Mouse (Mus musculus) midbrain, embryonic 14.5 days (tissue): ENCODE measurements at regions not wholly inside any gene's neighbourhood (a gene's known extent, or its start where the extent isn't known, plus 50 kb on each side); places are given as distances from the start of the nearest gene placed in this dataset.

Experiments used
- ATAC-seq: fragments of 200-750 bp; cut with Nextera tagmentation; 2 replicates; pipeline ENCODE4 v1.8.0; 2017; ENCODE audit warnings: moderate number of reproducible peaks, moderate library complexity; ENCODE audit not compliant: low FRiP score, low TSS enrichment
- DNase-seq: peaks from one replicate; pipeline ENCODE4 v3.0.0-alpha.2; 2015
- H3K27ac ChIP-seq: fragments of 300-500 bp; sonication (generic); replicated peaks from 2 replicates; pipeline ENCODE4 v1.5.1; 2014; ENCODE audit warnings: mild to moderate bottlenecking, low read depth, low read length, moderate library complexity
- H3K27me3 ChIP-seq: fragments of 300-500 bp; sonication (generic); 2 replicates; pipeline ENCODE4 v1.6.1; 2014; ENCODE audit warnings: low read length, control low read depth, mixed read lengths; ENCODE audit not compliant: control insufficient read depth, insufficient read depth
- H3K36me3 ChIP-seq: fragments of 300-500 bp; sonication (generic); 2 replicates; pipeline ENCODE4 v1.6.1; 2014; ENCODE audit warnings: low read length, control low read depth; ENCODE audit not compliant: control insufficient read depth, insufficient read depth
- H3K4me1 ChIP-seq: fragments of 300-500 bp; sonication (generic); 2 replicates; pipeline ENCODE4 v1.6.1; 2014; ENCODE audit warnings: mild to moderate bottlenecking, antibody characterized with exemption, low read length, control low read depth; ENCODE audit not compliant: control insufficient read depth, insufficient read depth
- H3K4me2 ChIP-seq: fragments of 300-500 bp; sonication (generic); 2 replicates; pipeline ENCODE4 v1.6.1; 2014; ENCODE audit warnings: mild to moderate bottlenecking, low read length, moderate library complexity
- H3K4me3 ChIP-seq: fragments of 300-500 bp; sonication (generic); replicated peaks from 2 replicates; pipeline ENCODE4 v1.5.1; 2014; ENCODE audit warnings: low read depth, low read length
- H3K9ac ChIP-seq: fragments of 300-500 bp; sonication (generic); replicated peaks from 2 replicates; pipeline ENCODE4 v1.6.1; 2014; ENCODE audit warnings: mild to moderate bottlenecking, low read length, moderate library complexity
- H3K9me3 ChIP-seq: fragments of 300-500 bp; sonication (generic); 2 replicates; pipeline ENCODE4 v1.6.1; 2016; ENCODE audit warnings: low read length, control low read depth, mixed read lengths; ENCODE audit not compliant: control insufficient read depth
- WGBS: fragments of 180-500 bp; shearing (Covaris S2); extraction: QIAGEN DNeasy Blood & Tissue Kit; methylation state at CpG from one replicate; pipeline ENCODE4 v1.1.7; 2014; 5-methylcytosine and 5-hydroxymethylcytosine counted together

DNA sequence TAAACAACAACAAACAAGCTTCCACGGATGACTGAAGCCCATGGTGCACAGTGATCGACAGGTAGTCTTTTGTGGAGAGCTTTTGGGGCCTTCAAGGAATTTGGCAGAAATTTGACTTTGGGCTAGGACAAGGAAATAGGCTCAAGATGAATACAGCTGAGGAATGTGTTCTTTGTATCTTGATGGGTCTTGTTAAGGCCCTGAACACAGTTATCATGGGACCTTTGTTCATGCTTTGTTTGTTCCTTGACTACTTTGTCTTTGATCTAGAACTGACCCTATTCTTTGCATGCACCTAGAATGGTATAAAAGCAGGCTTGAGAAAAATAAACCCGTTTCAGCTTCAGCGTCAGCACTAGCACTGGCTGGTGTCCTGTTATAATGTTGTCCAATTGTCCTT, 168.1 kb upstream of the Sp8 start:
- Histone ChIP-seq H3K9me3 (no peaks in the 10 kb centered on the region), H3K4me2 (no peak overlapping the region), H3K4me1 (no peaks in the 10 kb centered on the region), H3K9ac (no peak overlapping the region), H3K27me3 (no peaks in the 10 kb centered on the region), H3K36me3 (no peaks in the 10 kb centered on the region), H3K27ac (no peak overlapping the region), H3K4me3 (no peak overlapping the region)
- WGBS = 82% methylated on average over 4 of the region's 4 CpGs
- ATAC-seq (no peak), DNase-seq (no peak)

DNA sequence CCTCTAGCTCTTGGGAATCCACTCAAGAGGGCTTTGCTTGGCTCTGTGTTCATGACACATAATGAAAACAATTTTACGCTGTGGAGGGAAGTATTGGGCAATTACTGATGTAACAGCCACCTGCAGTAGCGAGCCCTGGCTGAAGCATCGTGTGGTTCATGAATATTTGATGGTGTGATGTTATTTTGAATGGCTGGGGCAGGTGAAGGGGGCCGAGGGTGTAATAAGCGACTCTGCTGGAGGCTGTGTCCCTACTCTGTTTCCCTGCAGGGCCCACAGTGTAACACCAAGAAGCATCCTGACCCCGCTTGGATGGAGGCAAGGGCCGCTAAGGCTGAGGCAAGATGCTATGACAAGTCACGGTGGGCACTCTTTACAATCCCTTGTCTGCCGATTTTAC, 184.6 kb upstream of the Sp8 start:
- peaks cover 54% of the 10 kb centered on the region for H3K27me3 ChIP-seq
- peaks cover 13% of the 10 kb centered on the region for H3K4me1 ChIP-seq
- H3K4me3 ChIP-seq = no peak overlapping the region
- ATAC-seq (peak; percentile 70), DNase-seq (peak; percentile 57)
- H3K4me2 ChIP-seq = peak overlapping the region; percentile 33
- no peaks in the 10 kb centered on the region for H3K36me3 ChIP-seq
- H3K9me3 ChIP-seq = no peaks in the 10 kb centered on the region
- no peak overlapping the region for H3K27ac ChIP-seq
- no peak overlapping the region for H3K9ac ChIP-seq
- 3% methylated on average over 9 of the region's 9 CpGs for WGBS

DNA sequence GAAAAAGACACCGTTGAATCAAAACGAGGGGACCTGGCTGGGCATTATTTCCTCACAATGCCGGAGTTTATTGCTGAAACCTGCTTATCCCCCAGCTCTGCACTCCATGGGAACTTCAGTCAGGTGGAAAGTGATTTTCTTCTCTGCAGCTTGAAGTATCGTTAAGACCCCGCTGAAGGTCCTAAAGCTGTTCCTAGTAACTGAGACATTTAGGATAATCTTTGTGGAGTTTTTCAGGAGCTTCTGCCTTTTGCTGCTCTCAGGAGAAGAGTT, 185.0 kb upstream of the Sp8 start:
- no peak overlapping the region for H3K27ac ChIP-seq
- H3K9ac ChIP-seq = no peak overlapping the region
- H3K4me3 ChIP-seq = no peak overlapping the region
- H3K36me3 ChIP-seq = no peaks in the 10 kb centered on the region
- peaks cover 13% of the 10 kb centered on the region for H3K4me1 ChIP-seq
- WGBS = 0% methylated on average over 5 of the region's 5 CpGs
- H3K4me2 ChIP-seq = peak overlapping the region; percentile 33
- ATAC-seq = 0 out of 2 replicates have a peak, but pooled peaks have one; percentile 28
- H3K27me3 ChIP-seq = peaks cover 58% of the 10 kb centered on the region
- H3K9me3 ChIP-seq = no peaks in the 10 kb centered on the region
- peak; percentile 45 for DNase-seq

DNA sequence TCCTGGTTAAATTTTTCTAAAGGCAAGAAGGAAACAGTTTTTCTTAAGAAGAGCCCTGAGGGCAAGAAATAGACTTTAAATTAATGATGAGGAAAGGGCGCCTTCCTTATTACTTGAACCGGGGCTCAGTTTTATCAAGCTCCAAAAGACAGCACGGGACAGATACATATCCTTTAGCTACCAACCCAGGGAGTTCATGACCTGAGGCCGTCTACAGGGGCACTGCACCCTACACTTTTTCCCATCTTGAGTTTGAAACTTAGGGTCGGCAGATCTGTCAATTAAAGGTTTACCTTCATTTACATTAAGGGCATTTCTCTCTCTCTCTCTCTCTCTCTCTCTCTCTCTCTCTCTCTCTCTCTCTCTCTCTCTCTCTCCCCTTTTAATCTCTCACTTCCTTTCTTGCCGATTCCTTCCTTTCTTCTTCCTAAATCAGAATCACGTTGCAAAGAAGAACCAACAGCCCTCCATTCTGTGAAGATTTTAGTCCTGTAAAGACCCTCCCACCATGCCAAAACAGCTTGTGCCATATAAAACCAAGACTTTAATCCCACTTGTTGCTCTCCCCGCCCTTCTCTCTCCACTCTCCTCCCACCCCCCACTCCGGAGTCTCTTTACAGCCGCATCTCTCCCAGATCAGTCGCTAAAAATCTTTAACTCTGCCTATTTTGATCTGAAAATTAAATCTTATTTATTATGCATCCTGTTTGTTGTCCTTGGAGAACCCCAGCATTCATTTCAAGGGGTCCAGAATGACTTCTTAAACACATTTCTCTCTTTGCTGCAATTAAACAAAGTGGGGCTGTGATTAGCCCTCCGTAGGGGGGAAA, 185.5 kb upstream of the Sp8 start:
- 1% methylated on average over 12 of the region's 12 CpGs for WGBS
- Histone ChIP-seq H3K4me3 (no peak overlapping the region), H3K9ac (no peak overlapping the region), H3K27me3 (peaks cover 63% of the 10 kb centered on the region), H3K4me2 (peak overlapping the region; percentile 33), H3K36me3 (no peaks in the 10 kb centered on the region), H3K9me3 (no peaks in the 10 kb centered on the region), H3K27ac (no peak overlapping the region), H3K4me1 (peaks cover 13% of the 10 kb centered on the region)
- ATAC-seq = no peak
- peak; percentile 46 for DNase-seq

DNA sequence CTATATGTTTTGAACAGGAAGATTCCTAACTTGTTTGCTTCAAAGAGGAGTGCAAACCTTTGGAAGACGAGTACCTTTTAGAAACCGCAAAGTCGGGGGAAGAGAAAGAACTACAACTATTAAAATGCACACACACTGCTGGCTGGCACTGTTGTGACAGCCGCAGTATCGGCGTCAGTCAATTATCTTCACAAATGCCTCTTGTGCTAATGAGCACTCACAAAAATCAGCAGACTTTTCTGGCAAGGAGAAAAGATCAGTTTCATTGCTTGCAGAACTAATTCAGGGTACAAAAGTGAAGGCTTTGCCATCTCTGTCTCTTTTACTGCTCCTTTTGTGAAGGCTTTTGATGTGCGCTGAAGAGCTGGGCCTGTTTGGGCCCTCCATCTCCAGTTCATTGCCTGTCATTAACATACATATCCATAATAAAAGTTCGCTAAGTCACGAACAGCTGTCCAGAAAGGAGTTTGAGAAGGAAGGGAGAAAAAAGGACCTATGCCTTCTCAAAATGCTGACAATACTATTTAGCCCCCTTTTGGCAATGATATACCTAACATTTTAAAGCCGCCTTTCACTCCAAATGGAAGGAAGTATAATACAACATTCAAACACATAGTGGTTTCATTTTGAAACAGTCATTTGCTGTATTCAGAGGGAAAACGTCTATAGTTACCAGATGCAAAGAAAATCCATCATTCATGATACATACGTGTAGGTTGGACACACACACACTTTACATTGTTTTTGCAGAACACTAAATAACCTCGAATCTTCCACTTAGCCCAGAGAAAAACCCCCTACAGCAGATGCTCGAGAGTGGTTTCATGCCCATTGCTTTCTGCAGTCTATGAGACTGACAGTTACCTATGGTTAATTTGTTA, 186.6 kb upstream of the Sp8 start:
- Histone ChIP-seq H3K9me3 (no peaks in the 10 kb centered on the region), H3K4me2 (peak overlapping the region; percentile 18; the same call in 1 of the 2 replicates), H3K4me1 (peaks cover 13% of the 10 kb centered on the region), H3K27me3 (peaks cover 75% of the 10 kb centered on the region), H3K4me3 (no peak overlapping the region), H3K36me3 (no peaks in the 10 kb centered on the region), H3K27ac (no peak overlapping the region), H3K9ac (no peak overlapping the region)
- DNase-seq (peak; percentile 34), ATAC-seq (peak; percentile 56; the same call in 1 of the 2 replicates)
- WGBS = 7% methylated on average over 14 of the region's 14 CpGs

DNA sequence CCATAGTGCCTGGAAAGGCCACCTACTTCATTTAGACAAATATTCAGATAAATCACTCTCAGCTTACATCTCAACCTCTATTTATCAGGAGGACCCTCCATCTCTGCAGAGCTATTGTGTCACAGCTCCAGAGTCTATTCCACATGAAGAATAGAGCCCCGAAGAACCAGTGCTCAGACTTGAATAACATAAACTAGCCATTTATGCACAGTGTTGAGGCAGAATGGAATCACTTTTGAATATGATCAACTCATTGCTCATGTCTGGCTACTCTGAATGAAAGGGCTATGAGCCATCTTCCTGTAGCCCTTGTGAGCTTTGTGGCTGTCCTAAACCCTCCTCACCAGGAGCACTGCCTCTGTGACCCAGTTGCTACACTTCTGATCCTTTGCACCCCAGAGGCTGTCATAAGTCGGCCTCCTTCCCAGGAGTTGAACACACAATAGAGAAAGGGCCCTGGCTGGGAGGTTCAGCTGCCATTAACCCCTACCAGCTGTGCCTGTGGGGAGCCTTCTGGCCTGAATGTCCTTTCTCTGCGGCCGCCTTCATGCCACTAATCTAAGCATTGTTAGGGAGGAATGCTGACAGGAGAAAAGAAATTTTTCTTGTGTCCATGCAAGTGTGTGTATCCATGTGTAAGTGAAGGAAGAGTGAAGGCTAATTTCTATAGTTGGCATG, 195.5 kb upstream of the Sp8 start:
- no peak overlapping the region for H3K27ac ChIP-seq
- no peaks in the 10 kb centered on the region for H3K36me3 ChIP-seq
- H3K4me3 ChIP-seq = no peak overlapping the region
- H3K27me3 ChIP-seq = peaks cover 62% of the 10 kb centered on the region
- no peak overlapping the region for H3K4me2 ChIP-seq
- no peaks in the 10 kb centered on the region; the same call in 1 of the 2 replicates for H3K9me3 ChIP-seq
- peak; percentile 55 for DNase-seq
- peak; percentile 58; the same call in 1 of the 2 replicates for ATAC-seq
- H3K4me1 ChIP-seq = peaks cover 13% of the 10 kb centered on the region; the same call in 1 of the 2 replicates
- no peak overlapping the region for H3K9ac ChIP-seq
- WGBS = 3% methylated on average over 4 of the region's 4 CpGs

DNA sequence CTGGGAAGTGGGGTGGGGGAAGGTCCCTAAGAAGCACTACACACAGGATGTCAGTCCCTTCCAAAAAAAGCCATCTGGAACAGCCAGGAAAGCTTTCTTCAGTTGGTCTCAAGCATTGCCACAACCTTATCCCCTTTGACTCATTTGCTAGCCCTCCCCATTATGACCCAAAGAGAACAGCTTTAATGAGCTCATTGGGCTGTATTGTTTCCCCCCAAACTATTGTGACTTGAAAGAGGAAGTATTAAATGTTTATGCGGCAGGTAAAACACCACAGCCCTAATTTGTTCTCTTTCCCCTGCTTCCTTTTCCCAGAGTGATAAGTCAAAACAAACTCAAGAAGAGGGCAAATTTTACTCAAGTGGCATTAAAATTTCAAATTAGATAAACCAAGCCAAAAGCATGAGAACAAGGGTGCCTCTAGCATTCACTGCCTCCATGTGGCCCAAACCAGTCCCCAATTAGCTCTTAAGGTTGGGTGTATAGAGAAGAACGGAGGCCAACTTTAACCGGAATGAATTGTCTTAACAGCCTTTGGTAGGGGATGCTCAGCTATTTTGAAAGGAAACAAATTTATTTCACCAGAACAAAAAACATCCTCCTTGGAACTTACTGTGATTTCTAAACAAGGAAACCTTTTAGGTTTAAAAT, 196.7 kb upstream of the Sp8 start:
- ATAC-seq (no peak), DNase-seq (no peak)
- Histone ChIP-seq H3K27me3 (peaks cover 61% of the 10 kb centered on the region), H3K9ac (no peak overlapping the region), H3K27ac (no peak overlapping the region), H3K4me2 (no peak overlapping the region), H3K9me3 (no peaks in the 10 kb centered on the region; the same call in 1 of the 2 replicates), H3K4me1 (peaks cover 13% of the 10 kb centered on the region; the same call in 1 of the 2 replicates), H3K36me3 (no peaks in the 10 kb centered on the region), H3K4me3 (no peak overlapping the region)
- 64% methylated on average over 3 of the region's 3 CpGs for WGBS

DNA sequence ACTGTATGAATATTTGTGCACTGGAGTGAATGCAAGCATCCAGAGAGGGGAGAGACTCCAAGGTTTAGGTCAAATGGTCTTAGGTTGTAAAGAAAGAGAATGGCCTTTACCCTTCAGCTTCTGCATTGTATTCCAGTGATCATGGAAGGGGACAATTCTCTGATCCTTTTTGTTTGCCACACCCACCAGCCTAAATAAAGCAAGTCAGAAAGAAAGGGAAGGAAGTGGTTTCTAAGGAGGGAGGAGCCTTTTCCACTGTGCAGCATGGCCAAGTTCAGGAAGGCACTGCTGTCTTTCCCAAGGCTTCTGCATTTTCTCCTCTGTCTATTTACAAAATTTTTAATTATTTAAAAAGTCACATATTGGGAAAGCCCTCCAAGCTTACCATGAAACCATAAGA, 197.5 kb upstream of the Sp8 start:
- Histone ChIP-seq H3K27ac (no peak overlapping the region), H3K9me3 (no peaks in the 10 kb centered on the region; the same call in 1 of the 2 replicates), H3K36me3 (no peaks in the 10 kb centered on the region), H3K4me3 (no peak overlapping the region), H3K4me1 (peaks cover 13% of the 10 kb centered on the region; the same call in 1 of the 2 replicates), H3K27me3 (peaks cover 66% of the 10 kb centered on the region), H3K9ac (no peak overlapping the region), H3K4me2 (no peak overlapping the region)
- ATAC-seq (no peak), DNase-seq (no peak)
